In genomic region chrX:8075104-8075503, GRCm38 (mm10) we compare ENCODE assay signal across 7 mouse cellular contexts. TPM values are rescaled to one million over a fixed set of nuclear protein-coding genes. Genes with fewer than 3 reads are reported as not detected.
DNase-seq lines count a peak whose midpoint lies in the region; ATAC-seq and TF ChIP-seq lines count a peak whose summit lies in the region.

No protein-coding gene starts in this region.

- H3K36me3 ChIP-seq in spleen, adult 2 months (ENCODE audit: control insufficient read depth, insufficient read depth, low read length) = peaks cover 1% of the 10 kb centered on the region; the same call in 1 of the 2 replicates
- H3K36me3 ChIP-seq in forebrain, embryonic 13.5 days (ENCODE audit: poor library complexity, severe bottlenecking) = peaks cover 10% of the 10 kb centered on the region
- peaks cover 2% of the 10 kb centered on the region; the same call in 1 of the 2 replicates for H3K36me3 ChIP-seq in liver, embryonic 11.5 days (ENCODE audit: control insufficient read depth, insufficient read depth, low read length)

- 36% methylated on average over 3 of the region's 3 CpGs for WGBS in spleen, adult 2 months
- WGBS in forebrain, embryonic 13.5 days = 26% methylated on average over 3 of the region's 3 CpGs
- 29% methylated on average over 3 of the region's 3 CpGs for WGBS in liver, embryonic 11.5 days

- no peak for TF ChIP-seq POLR2A in spleen, adult 2 months (IDR thresholded peaks at IDR 0.05; ENCODE audit: low read depth, low read length)

- H3K9ac ChIP-seq in forebrain, embryonic 13.5 days = peak overlapping the region; percentile 51
- 0 out of 2 replicates have a peak overlapping the region, but pooled peaks have one; percentile 53 for H3K9ac ChIP-seq in liver, embryonic 11.5 days (ENCODE audit: low read depth, low read length)

- no peaks in the 10 kb centered on the region; the same call in 1 of the 2 replicates for H3K9me3 ChIP-seq in forebrain, embryonic 13.5 days (replicated peaks)
- H3K9me3 ChIP-seq in liver, embryonic 11.5 days (ENCODE audit: control insufficient read depth, low read length) = no peaks in the 10 kb centered on the region

- H3K27ac ChIP-seq in spleen, adult 2 months (ENCODE audit: insufficient read depth, low read length) = peak overlapping the region; percentile 68
- H3K27ac ChIP-seq in forebrain, embryonic 13.5 days = peak overlapping the region; percentile 80
- peak overlapping the region; percentile 86 for H3K27ac ChIP-seq in liver, embryonic 11.5 days (ENCODE audit: low read depth, low read length)

- peaks cover 2% of the 10 kb centered on the region; the same call in 1 of the 2 replicates for H3K4me1 ChIP-seq in spleen, adult 2 months (ENCODE audit: control insufficient read depth, insufficient read depth, insufficient read length)
- peaks cover 6% of the 10 kb centered on the region for H3K4me1 ChIP-seq in forebrain, embryonic 13.5 days
- peaks cover 3% of the 10 kb centered on the region; the same call in 1 of the 2 replicates for H3K4me1 ChIP-seq in liver, embryonic 11.5 days (replicated peaks; ENCODE audit: control insufficient read depth, insufficient read depth, low read length)

- H3K27me3 ChIP-seq in spleen, adult 2 months (ENCODE audit: control insufficient read depth, insufficient read depth, low read length) = no peaks in the 10 kb centered on the region
- H3K27me3 ChIP-seq in forebrain, embryonic 13.5 days = no peaks in the 10 kb centered on the region
- no peaks in the 10 kb centered on the region for H3K27me3 ChIP-seq in liver, embryonic 11.5 days (replicated peaks; ENCODE audit: control insufficient read depth, insufficient read depth, low read length)

- peak overlapping the region; percentile 61 for H3K4me3 ChIP-seq in spleen, adult 2 months (ENCODE audit: extremely low read depth, insufficient read depth, insufficient read length)
- peak overlapping the region; percentile 61 for H3K4me3 ChIP-seq in forebrain, embryonic 13.5 days
- peak overlapping the region; percentile 73 for H3K4me3 ChIP-seq in liver, embryonic 11.5 days (ENCODE audit: low read depth, low read length)

- no peak for DNase-seq in spleen, adult 2 months (ENCODE audit: low read depth in 1 of 2, low spot score in 2 of 2)
- DNase-seq in spleen, postnatal 4 days (ENCODE audit: low spot score in 2 of 2) = no peak
- DNase-seq in liver, embryonic 11.5 days (ENCODE audit: low spot score) = no peak
- no peak for DNase-seq in retina, embryonic 14.5 days (ENCODE audit: low spot score)
- no peak for DNase-seq in adrenal gland, postnatal 4 days (ENCODE audit: low spot score in 2 of 2)
- no peak for DNase-seq in frontal cortex, postnatal 25 days (ENCODE audit: low spot score in 2 of 2)

- peak; percentile 36 for ATAC-seq in forebrain, embryonic 13.5 days
- peak; percentile 38; the same call in 1 of the 2 replicates for ATAC-seq in liver, embryonic 11.5 days (replicated peaks; ENCODE audit: low FRiP score)

- peak overlapping the region; percentile 55 for H3K4me2 ChIP-seq in forebrain, embryonic 13.5 days
- H3K4me2 ChIP-seq in liver, embryonic 11.5 days = peak overlapping the region; percentile 69

- TF ChIP-seq CTCF in spleen, adult 2 months (IDR thresholded peaks at IDR 0.05; ENCODE audit: extremely low read depth, insufficient read depth, insufficient read length, insufficient replicate concordance) = no peak

RNA-seq across cellular contexts. Expression of gene Suv39h1, which starts 0.5 kb away (rescaled TPM):
- polyA plus RNA-seq in spleen, adult 2 months (2012; rRNA removed) = 14.1 and 17.4 TPM in 2 replicates
- polyA plus RNA-seq in forebrain, embryonic 13.5 days (2015; fragmentation: Nextera tagmentation; extraction: Ambion mirVana) = 62.3 and 72.1 TPM in 2 replicates
- polyA plus RNA-seq in liver, embryonic 11.5 days (2014; fragmentation: Nextera tagmentation; extraction: Ambion mirVana) = 81.5 and 83.6 TPM in 2 replicates
- 10 to 100 TPM; 28.9 to 30.0 TPM for total RNA-seq in adrenal gland, postnatal 4 days (2021)

RNA-seq across cellular contexts. Expression of gene Was, which starts 15.2 kb away (rescaled TPM):
- 52.2 and 65.4 TPM in 2 replicates for polyA plus RNA-seq in spleen, adult 2 months (2012; rRNA removed)
- polyA plus RNA-seq in forebrain, embryonic 13.5 days (2015; fragmentation: Nextera tagmentation; extraction: Ambion mirVana) = 0.10 TPM in 1 of 2 replicates, not detected in the other
- polyA plus RNA-seq in liver, embryonic 11.5 days (2014; fragmentation: Nextera tagmentation; extraction: Ambion mirVana) = 6.5 and 6.7 TPM in 2 replicates
- total RNA-seq in adrenal gland, postnatal 4 days (2021) = 1 to 10 TPM; 3.1 to 3.3 TPM

RNA-seq across cellular contexts. Expression of gene Glod5, which starts 56.8 kb away (rescaled TPM):
- polyA plus RNA-seq in spleen, adult 2 months (2012; rRNA removed) = not detected in 2 replicates
- polyA plus RNA-seq in forebrain, embryonic 13.5 days (2015; fragmentation: Nextera tagmentation; extraction: Ambion mirVana) = not detected in 2 replicates
- polyA plus RNA-seq in liver, embryonic 11.5 days (2014; fragmentation: Nextera tagmentation; extraction: Ambion mirVana) = 0.29 and 0.53 TPM in 2 replicates
- total RNA-seq in adrenal gland, postnatal 4 days (2021) = 1 to 10 TPM in 1 of 2 experiments, not detected in 1; 1.1 TPM

RNA-seq across cellular contexts. Expression of gene Wdr13, which starts 57.6 kb away (rescaled TPM):
- 64.1 and 85.8 TPM in 2 replicates for polyA plus RNA-seq in spleen, adult 2 months (2012; rRNA removed)
- 36.2 and 43.6 TPM in 2 replicates for polyA plus RNA-seq in forebrain, embryonic 13.5 days (2015; fragmentation: Nextera tagmentation; extraction: Ambion mirVana)
- polyA plus RNA-seq in liver, embryonic 11.5 days (2014; fragmentation: Nextera tagmentation; extraction: Ambion mirVana) = 15.9 and 17.7 TPM in 2 replicates
- total RNA-seq in adrenal gland, postnatal 4 days (2021) = 10 to 100 TPM; 68.3 to 76.5 TPM
